Mouse (Mus musculus): Measurements from ENCODE around the gene Rps3a1.

The Rps3a1 gene

DNA sequence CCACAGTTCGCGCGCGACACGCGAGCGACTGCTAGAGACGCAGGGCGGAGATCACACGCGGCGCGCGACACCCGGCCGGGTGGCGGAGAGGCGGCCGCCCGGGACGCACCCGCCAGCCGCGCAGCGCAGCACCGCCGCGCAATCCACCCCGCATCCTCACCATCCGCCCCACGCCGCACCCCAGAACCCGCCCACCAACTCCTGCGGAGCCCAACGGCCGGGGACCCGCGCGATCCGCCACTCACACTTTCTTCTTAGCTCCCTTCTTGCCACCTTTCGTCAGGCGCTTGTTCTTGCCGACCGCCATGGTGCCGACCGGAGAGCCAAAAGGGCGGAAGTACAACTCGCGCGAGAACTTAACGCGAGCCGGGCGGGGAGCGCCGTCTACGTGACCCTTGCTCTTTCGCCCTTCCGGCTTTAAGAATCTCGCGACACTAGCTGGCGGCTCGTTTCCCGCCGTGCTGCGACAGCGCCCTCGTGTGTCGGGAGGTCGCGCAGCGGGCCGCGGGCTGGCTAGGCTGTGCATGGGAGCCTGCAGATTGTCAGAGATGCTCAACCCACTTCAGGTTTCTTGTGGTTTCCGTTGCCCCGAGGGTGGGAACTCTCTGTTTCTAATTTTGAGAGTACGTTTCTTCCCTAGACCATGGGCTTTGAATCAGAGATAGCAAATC is at the start of gene Rps3a1:
Gene Rps3a1, minus strand, starts transcription at position 440 of the 671 bp plus-strand sequence.
- peak; percentile 100 for DNase-seq

DNA sequence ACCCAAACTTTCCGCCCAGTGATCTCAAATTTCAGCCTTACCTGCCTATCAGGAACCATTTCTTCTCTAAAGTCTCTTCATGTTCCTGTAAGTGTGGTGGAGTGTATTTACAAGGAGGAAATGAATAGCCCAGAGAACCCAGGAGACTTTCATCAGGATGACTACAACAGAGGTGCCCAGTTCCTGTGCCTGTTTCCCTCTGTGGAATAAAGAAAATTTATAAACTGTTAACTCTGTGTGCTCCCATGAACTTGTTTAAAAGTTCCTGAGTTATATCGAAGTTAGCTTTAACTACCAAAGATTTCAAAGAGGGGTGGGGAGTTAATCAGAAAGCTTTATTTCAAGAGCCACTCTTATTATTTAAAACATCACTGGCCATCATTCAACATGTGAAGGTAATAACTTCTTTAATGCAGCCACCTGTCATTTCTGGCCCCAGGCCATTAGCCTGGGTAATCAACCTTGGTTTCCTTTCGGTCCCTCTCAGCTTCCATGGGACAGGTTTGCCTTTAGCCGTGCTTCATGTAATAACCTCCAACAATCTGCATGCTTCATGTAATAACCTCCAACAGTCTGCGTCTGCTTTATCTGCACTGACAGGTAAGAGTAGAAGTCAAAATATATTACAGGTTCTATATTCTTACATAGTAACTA is 45.4 kb upstream of the Rps3a1 start:
- DNase-seq, result no peak

DNA sequence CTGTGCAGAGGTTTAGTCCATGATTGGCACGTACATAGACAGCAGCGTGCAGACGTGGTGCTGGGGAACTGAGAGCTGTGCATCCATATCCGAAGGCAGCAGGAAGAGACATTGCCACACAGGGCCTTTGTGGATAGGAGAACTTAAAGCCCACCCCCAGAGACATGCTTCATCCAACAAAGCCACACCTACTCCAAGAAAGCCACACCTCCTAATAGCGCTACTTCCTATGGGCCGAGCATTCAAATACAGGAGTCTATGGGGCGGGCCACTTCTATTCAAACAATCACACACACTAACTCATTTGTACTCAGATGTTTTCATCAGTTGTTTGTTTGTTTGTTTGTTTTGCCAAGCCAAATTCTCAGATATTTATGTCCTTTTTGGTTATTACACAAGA is 42.0 kb upstream of the Rps3a1 start:
- DNase-seq, result no peak

DNA sequence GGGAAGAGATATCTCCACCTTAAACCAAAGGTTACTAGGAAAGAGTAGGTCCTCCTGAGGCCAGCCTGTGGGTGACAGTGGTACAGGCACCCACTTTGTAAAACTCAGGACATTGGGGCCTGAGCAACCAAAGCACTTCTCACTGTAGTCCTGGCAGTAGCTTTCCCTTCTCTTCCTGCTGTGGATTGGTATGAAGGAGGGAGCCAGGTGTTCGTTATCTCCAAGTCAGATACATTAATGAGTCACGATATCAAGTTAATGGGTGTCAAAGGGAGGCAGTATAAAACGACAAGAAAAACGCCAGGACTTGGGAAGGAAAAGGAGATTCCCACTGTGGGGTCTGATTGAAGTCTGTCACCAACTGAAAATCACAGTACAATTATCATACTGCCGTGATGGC is 38.6 kb upstream of the Rps3a1 start:
- no peak for DNase-seq

DNA sequence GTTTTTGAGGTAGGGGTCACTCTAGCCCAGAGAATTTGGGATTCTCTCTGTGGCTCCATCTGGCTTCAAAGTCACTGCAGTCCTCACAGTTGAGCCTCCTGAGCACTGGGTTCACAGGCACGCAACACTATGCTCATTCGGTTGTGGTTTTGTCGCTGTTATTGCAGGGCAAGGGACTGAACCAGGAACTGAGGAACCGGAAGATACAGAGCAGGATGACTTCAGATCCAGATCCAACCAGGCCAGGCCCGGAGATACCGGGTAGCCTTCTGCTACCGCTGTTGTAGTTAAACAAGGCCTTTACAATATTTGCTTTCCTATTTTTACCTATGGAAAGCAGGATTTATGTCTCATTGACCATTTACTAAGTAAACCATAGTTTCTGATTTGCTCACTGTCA is 37.2 kb upstream of the Rps3a1 start:
- DNase-seq, result no peak

DNA sequence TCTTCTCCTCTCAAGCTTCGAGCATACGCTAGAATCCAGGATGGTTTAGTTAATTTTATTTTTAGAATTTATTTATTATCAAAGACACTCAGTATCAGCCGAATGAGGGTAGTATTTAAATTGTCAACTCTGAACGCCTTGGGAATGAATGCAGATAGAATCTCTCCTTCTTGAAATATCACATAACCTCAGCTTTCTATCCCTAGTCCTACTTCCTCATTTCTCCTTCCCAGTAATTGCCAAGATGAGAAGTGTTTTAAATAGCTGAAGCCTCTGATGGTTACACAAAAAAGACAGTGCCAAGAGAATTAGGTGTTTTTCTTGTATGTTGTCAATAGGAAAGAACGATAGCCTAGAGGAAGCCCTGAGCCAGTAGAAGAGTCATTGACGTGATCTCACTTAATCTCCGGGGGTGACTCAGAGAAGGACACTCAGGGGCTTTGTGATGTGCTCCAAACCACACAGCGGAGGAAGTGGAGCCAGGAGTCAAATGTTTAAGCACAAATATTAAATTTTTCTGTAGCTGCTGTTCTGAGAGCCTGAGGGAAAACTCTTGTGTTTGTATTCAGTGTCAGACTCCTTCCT is 26.4 kb upstream of the Rps3a1 start:
- DNase-seq, result no peak

DNA sequence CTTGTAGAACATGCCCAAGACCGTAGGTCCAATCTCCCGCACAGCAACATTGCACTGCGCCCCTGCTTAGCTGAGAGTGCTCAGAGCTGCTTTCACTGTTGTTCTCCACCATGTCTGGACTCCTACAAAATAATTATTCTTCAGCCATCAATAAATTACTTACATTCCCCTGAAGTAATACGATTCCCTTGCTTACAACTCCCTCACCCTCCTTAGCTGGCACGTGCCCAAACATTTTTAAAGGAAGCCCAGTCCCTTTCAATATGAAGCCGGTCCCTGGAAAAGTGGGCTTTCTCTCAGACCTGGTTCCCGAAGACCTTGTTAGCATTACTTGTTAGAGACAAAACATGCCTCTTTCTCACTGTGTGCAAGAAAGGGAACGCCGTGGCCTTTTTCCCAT is 7.0 kb upstream of the Rps3a1 start:
- DNase-seq, result no peak

DNA sequence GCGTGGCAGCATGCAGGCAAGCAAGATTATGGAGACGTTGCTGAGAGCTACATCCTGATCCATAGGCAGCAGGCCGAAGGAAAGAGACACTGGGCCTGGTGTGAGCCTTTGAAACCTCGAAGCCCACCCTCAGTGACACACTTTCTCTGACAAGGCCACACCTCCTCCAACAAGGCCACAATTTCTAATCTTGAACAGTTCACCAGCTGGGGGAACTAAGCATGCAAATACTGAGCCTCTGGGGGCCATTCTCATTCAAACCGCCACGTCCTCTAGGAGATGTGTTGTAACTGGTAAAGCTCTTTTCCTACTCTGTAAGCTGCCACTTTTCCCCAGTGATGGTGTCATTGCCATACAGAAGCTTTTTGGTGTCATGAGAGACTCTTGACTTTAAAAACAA is 6.6 kb upstream of the Rps3a1 start:
- DNase-seq, result peak; percentile 38 to 40

DNA sequence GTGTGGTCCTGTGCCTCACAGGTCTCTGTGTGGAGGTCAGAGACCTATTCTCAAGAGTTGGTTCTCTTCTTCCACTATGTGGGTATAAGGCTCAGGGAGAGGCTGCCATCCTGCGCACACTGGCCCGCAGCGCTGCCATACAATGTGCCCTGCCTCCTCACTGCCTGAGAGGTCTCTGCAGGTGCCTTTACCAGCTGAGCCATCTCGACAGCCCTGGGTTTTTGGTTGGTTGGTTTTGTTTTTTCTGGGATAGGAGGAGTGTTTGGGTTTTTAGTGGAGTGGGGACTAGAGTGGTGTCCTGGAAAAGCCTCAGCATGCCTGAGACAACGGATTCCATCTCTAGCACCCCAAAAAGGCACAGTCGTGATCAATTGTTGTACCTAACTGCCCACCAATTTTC is 841 bp upstream of the Rps3a1 start:
- DNase-seq, result peak in 1 of 2 experiments; percentile 14

DNA sequence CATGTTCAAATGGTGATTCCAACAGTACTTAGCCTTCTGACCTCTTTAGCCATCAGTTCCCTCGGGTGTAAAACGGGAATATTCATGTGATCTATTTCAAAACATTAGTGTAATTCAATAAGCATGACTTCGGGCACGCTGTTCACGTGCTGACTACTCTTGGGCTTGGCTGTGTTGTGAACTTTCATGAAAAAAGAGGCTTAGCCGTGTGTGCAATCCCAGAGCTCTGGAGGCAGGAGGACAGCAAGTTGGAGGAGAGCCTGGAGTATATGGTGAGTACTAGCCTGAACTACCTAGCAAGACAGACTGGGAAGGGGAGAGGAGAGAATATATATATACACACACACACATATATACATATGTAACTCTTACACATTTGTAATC is 424 bp upstream of the Rps3a1 start:
- no peak for DNase-seq

DNA sequence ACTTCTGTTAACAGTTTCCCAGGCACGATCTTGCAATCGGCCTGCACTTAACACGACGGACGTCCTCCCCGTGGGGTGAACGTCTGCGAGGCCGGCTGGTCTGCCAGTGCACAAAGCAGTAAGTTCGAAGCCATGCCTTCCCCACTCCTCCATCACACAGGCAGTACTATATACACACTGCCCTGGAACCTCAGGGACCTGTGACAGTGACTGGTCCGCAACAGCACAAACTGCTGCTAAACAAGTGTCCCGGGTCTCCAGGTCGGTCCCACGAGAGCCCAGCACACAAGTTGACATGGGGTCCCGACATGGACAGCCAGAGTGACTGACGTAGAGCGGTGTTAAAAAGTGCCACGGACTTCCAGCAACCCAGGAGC is 628 bp downstream of the Rps3a1 start:
- DNase-seq, result no peak

DNA sequence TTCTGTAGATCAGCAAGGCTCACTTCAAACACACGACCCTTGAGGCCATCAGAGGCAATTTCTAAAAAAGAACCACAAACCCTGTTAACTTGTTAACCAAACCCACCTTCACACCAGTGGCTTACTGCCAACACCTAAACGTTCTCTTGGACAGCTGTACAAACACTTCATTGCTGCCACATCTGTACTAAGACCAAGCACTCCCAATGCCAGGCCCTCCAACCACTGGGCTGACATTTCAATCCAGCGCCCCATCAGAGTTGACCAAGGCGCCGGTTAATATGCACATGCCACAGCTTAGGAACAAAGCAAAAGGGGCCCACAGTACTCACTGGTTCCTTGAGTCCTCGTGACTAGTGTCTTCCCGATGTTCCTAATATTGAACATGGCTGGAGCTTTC is 1.1 kb downstream of the Rps3a1 start:
- no peak for DNase-seq

DNA sequence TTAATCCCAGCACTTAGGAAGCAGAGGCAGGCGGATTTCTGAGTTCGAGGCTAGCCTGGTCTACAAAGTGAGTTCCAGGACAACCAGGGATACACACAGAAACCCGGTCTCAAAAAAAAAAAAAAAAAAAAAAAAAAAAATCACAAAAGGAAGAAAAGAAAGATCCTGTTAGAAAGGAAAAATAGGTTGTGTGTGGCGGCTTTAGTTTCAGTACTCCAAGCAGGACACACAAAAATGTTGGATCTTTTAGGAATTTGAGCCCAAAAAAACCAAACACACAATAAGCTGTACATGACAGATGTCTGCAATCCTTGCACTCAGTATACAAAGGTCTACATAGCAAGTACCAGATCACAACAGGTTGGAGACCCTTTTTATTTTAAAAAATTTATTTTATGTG is 2.8 kb downstream of the Rps3a1 start:
- DNase-seq, result no peak

DNA sequence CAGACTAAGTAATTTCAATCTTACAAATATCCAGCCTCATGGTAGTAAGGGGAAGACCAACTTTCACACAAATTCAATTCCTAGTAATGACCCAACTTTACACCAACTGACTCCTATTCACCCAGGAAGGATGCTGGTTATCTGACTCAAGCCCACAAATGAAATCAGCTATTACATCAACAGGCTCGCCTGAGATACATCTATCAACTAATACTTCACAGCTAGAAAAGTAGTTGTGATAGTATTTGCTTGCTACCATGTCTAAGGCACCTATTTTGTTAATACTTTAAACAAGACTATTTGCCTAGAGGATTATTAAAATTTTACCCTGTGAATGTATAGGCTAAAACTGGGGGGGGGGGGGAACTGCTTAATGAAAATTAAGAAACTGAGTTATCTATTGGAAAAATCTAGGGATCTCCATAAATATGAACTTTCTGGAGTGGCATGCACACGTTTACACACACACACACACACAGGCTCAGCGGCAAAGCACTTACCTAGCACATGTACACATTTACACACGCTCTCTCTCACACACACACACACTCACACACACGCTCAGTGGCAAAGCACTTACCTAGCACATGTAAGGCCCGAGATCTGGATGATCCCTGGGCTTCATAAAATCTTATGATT is 5.4 kb downstream of the Rps3a1 start:
- no peak for DNase-seq

DNA sequence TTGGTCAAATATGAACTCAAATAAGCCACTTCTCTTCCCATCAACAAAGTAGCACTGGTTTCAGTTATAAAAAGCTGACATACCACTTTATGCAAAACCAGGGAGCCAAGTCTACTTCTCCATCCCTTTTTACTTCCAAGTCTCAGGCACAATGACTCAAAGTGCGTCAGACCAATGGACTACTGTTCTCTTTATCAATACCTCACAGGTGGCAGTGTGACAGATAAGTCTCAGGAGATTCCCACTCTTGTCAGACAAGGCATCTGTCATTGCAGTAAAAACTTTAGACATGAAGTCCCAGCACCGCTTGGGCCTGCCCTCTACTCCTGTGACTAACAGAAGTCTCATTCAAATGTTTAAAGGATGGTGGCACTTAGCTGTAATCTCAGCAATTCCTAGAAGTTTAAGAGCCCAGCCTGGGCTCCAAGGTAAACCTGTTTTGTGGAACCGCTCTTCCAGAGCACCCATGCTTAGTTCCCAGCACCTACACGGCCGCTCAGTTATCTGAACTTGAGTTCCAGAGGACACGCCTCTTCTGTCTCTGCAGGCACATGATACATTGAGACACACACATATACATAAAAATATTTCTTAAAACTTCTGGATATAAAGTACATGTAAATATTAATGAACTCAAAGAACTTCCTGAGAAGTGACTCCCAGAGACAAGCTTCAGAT is 6.5 kb downstream of the Rps3a1 start:
- DNase-seq, result no peak

DNA sequence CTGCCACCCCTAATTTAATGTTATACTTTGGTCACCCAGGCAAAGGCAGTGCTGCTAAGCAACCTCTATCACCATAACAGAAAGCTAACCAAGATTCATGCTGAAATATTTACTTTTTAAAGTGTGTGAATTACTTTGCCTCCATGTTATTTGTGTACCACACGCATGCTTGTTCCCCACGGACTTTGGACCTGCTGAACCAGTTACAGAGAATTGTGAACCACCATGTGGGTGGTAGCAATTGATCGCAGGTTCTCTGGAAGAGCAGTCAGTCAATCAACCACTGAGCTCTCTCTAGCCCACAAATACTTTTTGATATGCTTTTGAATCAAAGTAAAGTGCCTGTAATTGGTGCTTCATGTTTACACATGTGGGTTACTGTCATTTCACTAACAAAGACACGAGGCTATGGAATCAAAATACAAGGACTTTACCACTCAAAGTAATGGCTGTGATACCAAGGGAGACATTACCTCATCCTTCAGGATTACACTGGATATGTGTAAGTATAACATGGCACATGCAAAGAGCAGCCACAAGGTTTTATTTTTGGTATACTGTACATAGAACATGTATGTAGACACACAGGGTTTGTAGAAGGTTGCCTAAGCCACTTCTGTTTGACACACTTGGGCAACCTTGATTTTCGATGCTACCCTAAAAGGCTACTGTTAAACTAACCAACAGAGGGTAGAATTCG is 7.4 kb downstream of the Rps3a1 start:
- DNase-seq, result no peak

DNA sequence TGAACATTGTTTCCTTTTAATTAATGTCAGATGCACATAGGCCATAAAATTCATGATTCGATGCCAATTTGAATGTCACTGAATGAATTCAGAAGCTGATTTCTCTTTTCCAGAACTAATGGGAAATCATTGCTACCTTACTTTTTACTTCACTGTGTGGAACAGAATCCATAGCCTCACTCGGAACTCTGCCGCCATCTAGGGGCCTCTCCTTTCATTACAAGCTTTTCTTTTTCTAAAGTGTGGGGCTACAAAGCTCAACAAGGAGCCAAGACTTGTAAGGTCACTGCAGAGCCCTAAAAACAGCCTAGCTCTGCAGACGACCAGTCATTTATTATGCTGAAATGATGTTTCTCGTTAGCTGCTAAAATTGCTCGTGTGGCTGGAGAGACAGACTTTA is 12.7 kb downstream of the Rps3a1 start:
- peak; percentile 76 to 78 for DNase-seq

DNA sequence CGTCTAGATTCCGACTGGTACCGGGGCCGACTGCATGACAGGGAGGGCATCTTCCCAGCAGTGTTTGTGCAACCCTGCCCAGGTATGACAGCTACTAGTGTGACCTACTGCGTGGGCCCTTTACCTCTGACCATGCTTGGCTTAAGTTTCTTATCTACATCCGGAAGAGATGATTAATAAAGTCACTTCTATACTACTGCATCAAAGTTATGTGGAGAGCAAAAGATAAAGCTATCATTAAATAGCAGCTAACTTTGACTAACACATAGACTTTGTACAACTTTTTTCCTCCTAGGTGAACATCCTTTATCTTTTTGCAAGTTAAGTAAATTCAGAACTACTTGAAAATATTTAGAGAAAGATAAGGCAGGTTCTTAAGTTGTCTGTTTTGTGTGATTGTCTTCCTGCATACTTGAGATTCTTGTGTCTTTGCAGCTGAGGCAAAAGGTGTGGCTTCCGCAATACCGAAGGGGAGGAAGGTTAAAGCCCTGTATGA is 19.2 kb downstream of the Rps3a1 start:
- no peak for DNase-seq

DNA sequence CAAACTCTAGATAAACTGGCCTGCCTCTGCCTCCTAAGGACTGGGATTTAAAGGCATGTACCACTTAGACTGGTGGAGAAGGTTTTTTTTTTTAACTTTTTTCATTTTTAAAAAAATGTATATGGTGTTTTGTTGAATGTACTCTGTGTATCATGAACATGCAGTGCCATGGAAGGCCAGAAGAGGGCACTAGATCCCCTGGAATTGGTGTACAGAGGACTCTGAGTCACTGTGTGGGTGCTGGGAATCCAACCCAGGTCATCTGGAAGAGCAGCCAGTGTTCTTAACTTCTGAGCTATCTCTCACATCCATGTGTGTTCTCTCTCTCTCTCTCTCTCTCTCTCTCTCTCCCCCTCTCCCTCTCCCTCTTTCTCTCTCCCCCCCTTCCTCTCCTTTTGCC is 20.3 kb downstream of the Rps3a1 start:
- DNase-seq, result no peak

DNA sequence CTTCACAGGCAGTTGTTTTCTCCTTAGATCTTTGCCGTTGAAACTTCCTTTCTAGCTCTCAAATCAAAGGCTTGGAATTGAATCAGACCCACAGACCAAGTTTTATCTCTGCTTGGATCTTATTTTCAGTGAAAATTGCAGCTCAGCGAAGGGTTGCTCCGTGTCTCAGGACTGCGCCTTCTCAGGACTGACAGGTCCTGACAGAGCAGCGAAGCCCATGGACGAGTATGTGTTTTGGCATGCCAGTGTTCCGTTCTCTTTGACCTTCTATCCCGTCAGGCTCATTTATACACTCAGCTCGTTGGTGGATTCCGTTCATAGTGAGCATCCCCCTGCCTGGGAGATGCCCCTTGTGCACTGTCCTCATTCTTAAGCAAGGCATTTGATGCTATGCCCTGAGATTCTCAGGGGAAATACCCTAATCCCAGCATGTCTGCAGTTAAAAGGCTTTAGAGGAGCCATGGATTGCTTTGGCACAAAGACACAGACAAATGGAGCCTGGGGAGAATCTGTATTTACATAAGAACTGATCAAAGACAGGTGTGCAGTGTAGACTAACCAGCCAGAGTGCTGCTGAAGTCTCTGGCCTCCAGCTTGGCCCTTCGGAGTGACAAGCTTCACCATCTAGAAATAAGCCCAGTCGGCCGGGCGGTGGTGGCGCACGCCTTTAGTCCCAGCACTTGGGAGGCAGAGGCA is 23.1 kb downstream of the Rps3a1 start:
- no peak for DNase-seq

DNA sequence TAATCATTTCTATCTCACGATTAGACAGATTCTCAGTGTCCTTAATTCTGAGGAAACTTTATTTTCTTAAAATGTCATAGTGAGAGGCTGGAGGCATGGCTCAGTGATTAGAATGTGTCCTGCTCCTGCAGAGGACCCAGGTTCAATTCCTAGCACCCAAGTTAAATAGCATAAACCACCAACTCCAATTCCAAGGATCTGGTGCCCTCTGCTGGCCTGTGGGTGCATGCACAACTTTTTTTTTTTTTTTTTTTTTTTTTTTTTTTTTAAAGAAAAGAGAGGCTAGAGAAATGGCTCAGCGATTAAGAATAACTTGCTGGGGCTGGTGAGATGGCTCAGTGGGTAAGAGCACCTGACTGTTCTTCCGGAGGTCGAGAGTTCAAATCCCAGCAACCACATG is 25.6 kb downstream of the Rps3a1 start:
- no peak for DNase-seq
